Mouse (Mus musculus) bone marrow, adult 2 months (tissue): ENCODE data around the gene Nexn.
"Not testable (repeated sequence)": the region's sequence is repeated elsewhere in the genome, so short reads cannot be mapped to it uniquely, and the experiment has no call there.

Experiments used
- CTCF ChIP-seq: fragments of 200-500 bp; IDR thresholded peaks from 2 replicates; pipeline ENCODE4 v1.5.1; 2011; ENCODE audit warnings: low read length, control low read depth; ENCODE audit not compliant: control insufficient read depth, insufficient read depth
- POLR2A ChIP-seq: fragments of 200-500 bp; IDR thresholded peaks from 2 replicates; pipeline ENCODE4 v1.6.1; 2011; ENCODE audit warnings: low read depth, mild to moderate bottlenecking, control low read depth, low read length, borderline replicate concordance; ENCODE audit not compliant: control insufficient read depth

DNA sequence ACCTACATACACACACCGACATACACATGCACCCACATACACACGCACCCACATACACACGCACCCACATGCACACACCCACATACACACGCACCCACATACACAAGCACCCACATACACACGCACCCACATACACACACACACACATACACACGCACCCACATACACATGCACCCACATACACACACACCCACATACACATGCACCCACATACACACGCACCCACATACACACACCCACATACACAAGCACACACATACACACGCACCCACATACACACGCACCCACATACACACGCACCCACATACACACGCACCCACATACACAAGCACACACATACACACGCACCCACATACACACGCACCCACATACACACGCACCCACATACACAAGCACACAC is 48.5 kb upstream of the Nexn start:
- not testable (repeated sequence) for TF ChIP-seq POLR2A, CTCF
